In genomic region chr13:29136231-29136630, GRCm38 (mm10) we compare ENCODE assay signal across 23 mouse cellular contexts.
A peak's percentile ranks its signal among the peaks of the same experiment; 100 is the strongest.
DNase-seq lines count a peak whose midpoint lies in the region; ATAC-seq and TF ChIP-seq lines count a peak whose summit lies in the region.
"Had no signal": no experiment of that assay in that cellular context is flagged by ENCODE, and none has a peak within 500 bp of the region (broad histone marks: within the 10 kb centered on the region; RNA-seq: fewer than 3 reads in every experiment).

No protein-coding gene starts in this region.

- H3K9me3 ChIP-seq in liver, embryonic 11.5 days (ENCODE audit: control insufficient read depth, low read length): no peaks in the 10 kb centered on the region
- H3K9me3 ChIP-seq: embryonic facial prominence, embryonic 13.5 days; embryonic facial prominence, embryonic 15.5 days; forebrain, embryonic 12.5 days had no signal

- no peaks in the 10 kb centered on the region for H3K27me3 ChIP-seq in Patski
- H3K27me3 ChIP-seq in liver, embryonic 11.5 days (replicated peaks; ENCODE audit: control insufficient read depth, insufficient read depth, low read length): no peaks in the 10 kb centered on the region
- H3K27me3 ChIP-seq: embryonic facial prominence, embryonic 13.5 days; embryonic facial prominence, embryonic 15.5 days; forebrain, embryonic 12.5 days had no signal

- H3K4me1 ChIP-seq in liver, embryonic 11.5 days (replicated peaks; ENCODE audit: control insufficient read depth, insufficient read depth, low read length): no peaks in the 10 kb centered on the region
- H3K4me1 ChIP-seq: embryonic facial prominence, embryonic 13.5 days; embryonic facial prominence, embryonic 15.5 days; forebrain, embryonic 10.5 days; forebrain, embryonic 12.5 days had no signal

- H3K4me3 ChIP-seq in liver, embryonic 11.5 days (ENCODE audit: low read depth, low read length): no peak overlapping the region
- H3K4me3 ChIP-seq: embryonic facial prominence, embryonic 13.5 days; embryonic facial prominence, embryonic 15.5 days; forebrain, embryonic 10.5 days; forebrain, embryonic 12.5 days had no signal

- POLR2A ChIA-PET in Patski (lab: Charles Lee): no interaction called here

- H3K27ac ChIP-seq in liver, embryonic 11.5 days (ENCODE audit: low read depth, low read length): no peak overlapping the region
- H3K27ac ChIP-seq: embryonic facial prominence, embryonic 13.5 days; embryonic facial prominence, embryonic 15.5 days; forebrain, embryonic 10.5 days; forebrain, embryonic 12.5 days had no signal

- CTCF ChIA-PET in Patski (lab: Charles Lee): no interaction called here

- in situ Hi-C loops in Patski (cut with MboI; ENCODE audit: low pct_unique_long_range_greater_than_20kb): no loop called here

- no peak overlapping the region for H3K9ac ChIP-seq in liver, embryonic 11.5 days (ENCODE audit: low read depth, low read length)
- H3K9ac ChIP-seq: embryonic facial prominence, embryonic 13.5 days; embryonic facial prominence, embryonic 15.5 days; forebrain, embryonic 12.5 days; forebrain, postnatal 0 days had no signal

- no peak for TF ChIP-seq CTCF in Patski (IDR thresholded peaks at IDR 0.05)

- 80% methylated on average over 2 of the region's 2 CpGs for WGBS in liver, embryonic 11.5 days

- no peak for ATAC-seq in Patski
- ATAC-seq in liver, embryonic 11.5 days (replicated peaks; ENCODE audit: low FRiP score): no peak
- ATAC-seq: forebrain, embryonic 14.5 days; forebrain, postnatal 0 days had no signal

- H3K36me3 ChIP-seq in liver, embryonic 11.5 days (ENCODE audit: control insufficient read depth, insufficient read depth, low read length): no peaks in the 10 kb centered on the region
- H3K36me3 ChIP-seq: embryonic facial prominence, embryonic 13.5 days; embryonic facial prominence, embryonic 15.5 days; forebrain, embryonic 10.5 days; forebrain, embryonic 12.5 days had no signal

- DNase-seq in heart, adult 11 months: peak; percentile 6
- DNase-seq in heart, adult 9 months (ENCODE audit: low spot score in 2 of 2): no peak
- DNase-seq in Patski (ENCODE audit: low read depth, low spot score): peak; percentile 9
- peak; percentile 69 for DNase-seq in fibroblast of lung, adult 2 months (ENCODE audit: low read depth)
- DNase-seq in liver, embryonic 11.5 days (ENCODE audit: low spot score): no peak
- DNase-seq in urinary bladder, postnatal 36 days (ENCODE audit: low spot score in 2 of 2): no peak
- DNase-seq in urinary bladder, postnatal 10 days (ENCODE audit: low spot score): no peak
- DNase-seq: adrenal gland, adult 2 months; adrenal gland, postnatal 10 days; adrenal gland, postnatal 25 days; cerebellum, adult 11 months; cerebellum, adult 18-20 months; cerebellum, adult 8-10 months; cerebellum, adult 9-11 months; cerebellum, postnatal 14 days; cerebellum, postnatal 36 days; embryo, embryonic 11 days; forebrain, postnatal 0 days had no signal

- no peak overlapping the region for H3K4me2 ChIP-seq in liver, embryonic 11.5 days
- H3K4me2 ChIP-seq: embryonic facial prominence, embryonic 13.5 days; embryonic facial prominence, embryonic 15.5 days; forebrain, embryonic 12.5 days had no signal

Comparison
In these comparisons a context has a peak if more than half of its experiments do, and no peak if none do; other contexts are left out.
1. DNase-seq: peak in heart, adult 11 months (single experiment), Patski (single experiment) and fibroblast of lung, adult 2 months (single experiment); none in heart, adult 9 months (0 of 2), liver, embryonic 11.5 days (single experiment), urinary bladder, postnatal 36 days (0 of 2) and urinary bladder, postnatal 10 days (single experiment).